Mouse (Mus musculus): ENCODE data around the gene Nars2. TPM values are rescaled to one million over a fixed set of nuclear protein-coding genes. Genes with fewer than 3 reads are reported as not detected.

The Nars2 gene
- total and polyA plus RNA-seq, 3 experiments: 12.1 to 19.1 (median 14.6) TPM

DNA sequence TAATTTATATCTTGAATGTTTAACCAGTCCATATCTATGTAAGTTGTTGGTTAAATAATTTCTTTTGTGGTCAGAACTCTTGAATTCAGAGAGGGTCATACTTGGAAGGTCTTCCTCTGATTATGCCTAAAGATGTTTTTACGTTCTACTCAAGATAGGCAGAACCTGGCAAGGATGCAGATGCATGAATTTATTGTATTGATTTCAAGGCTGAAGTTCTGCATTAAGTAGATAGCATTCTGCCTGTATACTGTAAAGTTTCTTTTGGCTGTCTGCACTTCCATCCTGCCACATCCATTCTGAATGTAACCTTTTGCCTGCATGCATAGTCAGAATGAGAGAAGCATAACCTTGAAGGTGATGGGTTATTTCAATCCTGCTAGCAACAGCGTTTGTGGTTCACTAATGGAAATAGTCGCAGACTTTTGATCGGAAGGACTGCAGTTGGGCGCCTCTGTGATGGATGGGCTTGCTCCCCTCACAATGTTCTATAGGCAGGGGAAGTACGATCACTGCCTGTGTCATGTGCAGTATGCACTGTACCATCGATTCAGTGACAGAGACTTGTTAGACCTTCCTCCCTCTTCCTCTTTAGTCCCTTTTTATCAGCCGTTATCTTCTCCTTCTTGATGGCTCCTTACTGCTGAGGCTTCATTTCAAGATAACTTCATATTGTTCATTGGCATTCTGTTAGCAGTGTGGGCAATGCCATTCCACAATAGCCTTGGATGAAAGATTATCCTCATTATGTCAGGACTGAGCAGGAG is 21.0 kb downstream of the Nars2 start:
- Histone ChIP-seq H3K27ac (ENCODE audit: insufficient read depth, low read depth) (no peak overlapping the region), H3K4me3 (replicated peaks in 1 of 3; ENCODE audit: low read depth in 2 of 3, low read length in 2 of 3, poor library complexity in 1 of 3) (no peak overlapping the region), H3K4me1 (ENCODE audit: control insufficient read depth in 1 of 2, insufficient read depth in 2 of 2) (peaks cover under 1 to 14% of the 10 kb centered on the region in 2 experiments; a peak in 2 of 4 replicates), H3K4me2 (ENCODE audit: insufficient read depth, low read depth, poor library complexity, severe bottlenecking) (no peak overlapping the region), H3K9me3 (replicated peaks; ENCODE audit: low read length) (no peaks in the 10 kb centered on the region), H3K79me2 (replicated peaks; ENCODE audit: control insufficient read depth, extremely low read depth, insufficient read depth, poor library complexity, severe bottlenecking) (no peaks in the 10 kb centered on the region; the same call in 1 of the 2 replicates), H3K36me3 (replicated peaks in 1 of 2; ENCODE audit: control insufficient read depth in 1 of 2, insufficient read depth in 1 of 2, low read length in 1 of 2) (peaks cover 9 to 52% of the 10 kb centered on the region in 2 experiments), H3K9ac (ENCODE audit: insufficient read depth, low read depth) (no peak overlapping the region), H3K27me3 (replicated peaks) (no peaks in the 10 kb centered on the region)
- dilution Hi-C loops (cut with MboI; ENCODE audit: extremely low pct_ligation_motif_present, extremely low pct_unique_long_range_greater_than_20kb, low sequenced_read_pairs): no loop called here
- in situ Hi-C loops (cut with MboI; ENCODE audit: low pct_ligation_motif_present, low pct_unique_long_range_greater_than_20kb, low sequenced_read_pairs): loop anchor here (5.0 to 10.0 kb wide), 2 partner anchors 110 to 322 kb away; partner anchors contain the start of gene Gab2
- TF ChIP-seq ZNF384 (IDR thresholded peaks at IDR 0.05; ENCODE audit: low read depth, low read length) (no peak), RCOR1 (conservative IDR thresholded peaks at IDR 0.05; ENCODE audit: low read depth, low read length) (no peak), MAZ (IDR thresholded peaks at IDR 0.05; ENCODE audit: low read depth, low read length) (no peak), MXI1 (IDR thresholded peaks at IDR 0.05; ENCODE audit: low read depth, low read length) (no peak), SIN3A (IDR thresholded peaks at IDR 0.05; ENCODE audit: low read length) (no peak), GABPA (IDR thresholded peaks at IDR 0.05; ENCODE audit: insufficient replicate concordance, low read depth, low read length) (no peak), TBP (conservative IDR thresholded peaks at IDR 0.05; ENCODE audit: low read depth, low read length) (no peak), SMC3 (IDR thresholded peaks at IDR 0.05; ENCODE audit: low read depth, low read length) (no peak), KAT2A (IDR thresholded peaks at IDR 0.05; ENCODE audit: insufficient replicate concordance, low read length) (no peak), IRF4 (IDR thresholded peaks at IDR 0.05; ENCODE audit: low read depth, low read length) (no peak)
- DNase-seq (ENCODE audit: extremely low read depth): no peak

DNA sequence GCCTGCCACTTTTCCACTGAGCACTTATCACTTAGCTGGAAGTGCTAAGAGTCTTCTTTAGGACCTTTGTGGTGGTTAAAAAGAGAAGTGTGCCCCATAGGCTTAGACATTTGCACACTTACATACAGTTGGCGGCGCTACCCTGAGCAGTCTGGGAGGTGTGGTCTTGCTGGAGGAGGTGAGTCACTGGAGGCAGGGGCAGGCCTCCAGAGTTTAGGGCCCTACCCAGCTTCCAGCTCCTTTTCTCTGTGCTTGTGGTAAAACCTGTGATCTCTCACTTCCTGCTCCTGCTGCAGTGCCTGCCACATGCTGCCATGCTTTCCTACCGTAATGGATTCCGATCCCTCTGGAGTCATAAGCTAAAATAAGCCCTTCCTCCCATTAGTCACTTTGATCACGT is 24.6 kb downstream of the Nars2 start:
- dilution Hi-C loops (cut with MboI; ENCODE audit: extremely low pct_ligation_motif_present, extremely low pct_unique_long_range_greater_than_20kb, low sequenced_read_pairs): no loop called here
- TF ChIP-seq ZMIZ1 (IDR thresholded peaks at IDR 0.05; ENCODE audit: low read depth, low read length): no peak
- TF ChIP-seq E2F4 (IDR thresholded peaks at IDR 0.05; ENCODE audit: insufficient replicate concordance, low read depth, low read length): no peak
- TF ChIP-seq JUN (IDR thresholded peaks at IDR 0.05; ENCODE audit: insufficient read depth, low read depth, low read length): no peak
- no peak for TF ChIP-seq MXI1 (IDR thresholded peaks at IDR 0.05; ENCODE audit: low read depth, low read length)
- TF ChIP-seq POLR2AphosphoS2 (IDR thresholded peaks at IDR 0.05; ENCODE audit: low read depth, low read length): no peak
- no peak for TF ChIP-seq SIN3A (IDR thresholded peaks at IDR 0.05; ENCODE audit: low read length)
- no peak for TF ChIP-seq MEF2A (IDR thresholded peaks at IDR 0.05; ENCODE audit: borderline replicate concordance, low read depth, low read length)
- TF ChIP-seq MAZ (IDR thresholded peaks at IDR 0.05; ENCODE audit: low read depth, low read length): no peak
- no peak for TF ChIP-seq JUND (conservative IDR thresholded peaks at IDR 0.05; ENCODE audit: low read depth, low read length)
- TF ChIP-seq CTCF (conservative IDR thresholded peaks at IDR 0.05 in 1 of 2, IDR thresholded peaks at IDR 0.05 in 1 of 2; ENCODE audit: low read depth in 2 of 2, low read length in 2 of 2): no peak
- no peak for TF ChIP-seq HCFC1 (IDR thresholded peaks at IDR 0.05; ENCODE audit: low read depth, low read length)
- no peak for TF ChIP-seq ZNF384 (IDR thresholded peaks at IDR 0.05; ENCODE audit: low read depth, low read length)
- TF ChIP-seq ETS1 (conservative IDR thresholded peaks at IDR 0.05; ENCODE audit: low read depth, low read length): no peak
- TF ChIP-seq IRF4 (IDR thresholded peaks at IDR 0.05; ENCODE audit: low read depth, low read length): no peak
- no peak for TF ChIP-seq KAT2A (IDR thresholded peaks at IDR 0.05; ENCODE audit: insufficient replicate concordance, low read length)
- no peak for TF ChIP-seq TCF12 (IDR thresholded peaks at IDR 0.05; ENCODE audit: low read depth, low read length)
- no peak for TF ChIP-seq EP300 (IDR thresholded peaks at IDR 0.05; ENCODE audit: low read length)
- TF ChIP-seq NRF1 (IDR thresholded peaks at IDR 0.05; ENCODE audit: low read depth, low read length): no peak
- TF ChIP-seq ZKSCAN1 (IDR thresholded peaks at IDR 0.05; ENCODE audit: borderline replicate concordance, low read depth, low read length): no peak
- TF ChIP-seq MAFK (IDR thresholded peaks at IDR 0.05; ENCODE audit: insufficient replicate concordance, low read length): no peak
- no peak overlapping the region for H3K4me2 ChIP-seq (ENCODE audit: insufficient read depth, low read depth, poor library complexity, severe bottlenecking)
- H3K4me3 ChIP-seq (replicated peaks in 1 of 3; ENCODE audit: low read depth in 2 of 3, low read length in 2 of 3, poor library complexity in 1 of 3): no peak overlapping the region
- no peak for DNase-seq (ENCODE audit: extremely low read depth)
- no peak overlapping the region for H3K27ac ChIP-seq (ENCODE audit: insufficient read depth, low read depth)
- no peaks in the 10 kb centered on the region for H3K9me3 ChIP-seq (replicated peaks; ENCODE audit: low read length)
- H3K4me1 ChIP-seq (ENCODE audit: control insufficient read depth in 1 of 2, insufficient read depth in 2 of 2): peaks cover 0 to 8% of the 10 kb centered on the region in 2 experiments; a peak in 1 of 4 replicates
- no peak overlapping the region for H3K9ac ChIP-seq (ENCODE audit: insufficient read depth, low read depth)
- in situ Hi-C loops (cut with MboI; ENCODE audit: low pct_ligation_motif_present, low pct_unique_long_range_greater_than_20kb, low sequenced_read_pairs): loop anchor here (10.0 kb wide), 1 partner anchor 319 kb away; no protein-coding TSS in a partner anchor
- no peaks in the 10 kb centered on the region for H3K79me2 ChIP-seq (replicated peaks; ENCODE audit: control insufficient read depth, extremely low read depth, insufficient read depth, poor library complexity, severe bottlenecking)
- no peaks in the 10 kb centered on the region for H3K27me3 ChIP-seq (replicated peaks)
- peaks cover 11 to 61% of the 10 kb centered on the region in 2 experiments for H3K36me3 ChIP-seq (replicated peaks in 1 of 2; ENCODE audit: control insufficient read depth in 1 of 2, insufficient read depth in 1 of 2, low read length in 1 of 2)

Data from CH12.LX (cell line).